Mouse (Mus musculus) MEL-GATA-1-ER (cell line): ENCODE measurements around the gene Notch4.
A peak's percentile ranks its signal among the peaks of the same experiment; 100 is the strongest.

Experiments
- DNase-seq: peaks from one replicate; pipeline ENCODE4 v3.0.0-alpha.2; 2012; ENCODE audit warnings: low read depth; ENCODE audit errors: extremely low read depth

Notch4 gene

GRCm38 (mm10) chr17:34569919-34570318 lies 5.9 kb downstream of the Notch4 start:
- no peak for DNase-seq

- DNase-seq = no peak
Measured at GRCm38 (mm10) chr17:34571875-34572274, 7.8 kb downstream of the Notch4 start.

- DNase-seq = no peak
Measured at GRCm38 (mm10) chr17:34572361-34572760, 8.3 kb downstream of the Notch4 start.

- DNase-seq = no peak
Measured at GRCm38 (mm10) chr17:34576577-34576976, 12.5 kb downstream of the Notch4 start.

- DNase-seq = no peak
Measured at GRCm38 (mm10) chr17:34578070-34578469, 14.0 kb downstream of the Notch4 start.

GRCm38 (mm10) chr17:34582528-34582927 lies 18.5 kb downstream of the Notch4 start:
- DNase-seq = no peak

- DNase-seq = no peak
Measured at GRCm38 (mm10) chr17:34583397-34583796, 19.3 kb downstream of the Notch4 start.

- DNase-seq = no peak
Measured at GRCm38 (mm10) chr17:34583819-34584218, 19.8 kb downstream of the Notch4 start.

GRCm38 (mm10) chr17:34585121-34585520 lies 21.1 kb downstream of the Notch4 start:
- no peak for DNase-seq

- DNase-seq = no peak
Measured at GRCm38 (mm10) chr17:34585877-34586771, 22.1 kb downstream of the Notch4 start.

- DNase-seq = no peak
Measured at GRCm38 (mm10) chr17:34586796-34587422, 22.8 kb downstream of the Notch4 start.

- peak; percentile 63 for DNase-seq
Measured at GRCm38 (mm10) chr17:34587423-34587811, 23.3 kb downstream of the Notch4 start.

GRCm38 (mm10) chr17:34587814-34588213 lies 23.7 kb downstream of the Notch4 start:
- no peak for DNase-seq

GRCm38 (mm10) chr17:34588767-34589166 lies 24.7 kb downstream of the Notch4 start:
- no peak for DNase-seq

GRCm38 (mm10) chr17:34589206-34589605 lies 25.1 kb downstream of the Notch4 start:
- DNase-seq = no peak

GRCm38 (mm10) chr17:34589681-34590101 lies 25.6 kb downstream of the Notch4 start, which contains the start of gene Gpsm3:
Gene Gpsm3 (plus strand): TSS chr17:34589806.
- DNase-seq = no peak

GRCm38 (mm10) chr17:34590154-34590987 lies 26.3 kb downstream of the Notch4 start:
- no peak for DNase-seq

GRCm38 (mm10) chr17:34591029-34591993 lies 27.2 kb downstream of the Notch4 start, which contains the start of gene Pbx2:
Gene Pbx2 (plus strand): TSS chr17:34591266.
- DNase-seq = no peak

- no peak for DNase-seq
Measured at GRCm38 (mm10) chr17:34591994-34592375, 27.9 kb downstream of the Notch4 start.
